Mouse (Mus musculus): Measurements from ENCODE around the gene Aqp11.

The Aqp11 gene

GRCm38 (mm10) chr7:97747787-97748497 lies 9.9 kb upstream of the Aqp11 start:
- DNase-seq (ENCODE audit: low spot score) = peak; percentile 83

- no peak for DNase-seq (ENCODE audit: low spot score)
These were observed 9.2 kb upstream of the Aqp11 start for GRCm38 (mm10) chr7:97747176-97747707.

DNA sequence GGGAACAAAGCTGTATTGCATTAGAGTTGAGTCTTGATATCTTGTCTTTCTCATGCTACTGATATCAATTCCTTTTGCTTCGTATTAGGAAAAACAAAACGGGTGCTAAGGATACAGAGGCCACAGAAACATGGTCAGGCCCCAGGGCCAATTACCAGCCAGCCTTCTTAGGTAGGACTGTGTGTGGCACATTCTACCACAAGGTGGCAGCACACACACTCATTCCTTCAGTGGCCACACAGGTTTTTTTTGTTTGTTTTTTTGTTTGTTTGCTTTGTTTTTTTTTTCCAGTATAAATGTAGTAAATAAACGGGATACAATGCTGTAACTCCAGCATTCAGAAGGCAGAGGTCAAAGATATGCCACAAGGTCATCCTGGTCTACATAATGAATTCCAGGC lies 7.2 kb upstream of the Aqp11 start:
- peak; percentile 74 for DNase-seq (ENCODE audit: low spot score)

- DNase-seq (ENCODE audit: low spot score) = no peak
These were observed 3.7 kb upstream of the Aqp11 start for GRCm38 (mm10) chr7:97741756-97742291.

DNA sequence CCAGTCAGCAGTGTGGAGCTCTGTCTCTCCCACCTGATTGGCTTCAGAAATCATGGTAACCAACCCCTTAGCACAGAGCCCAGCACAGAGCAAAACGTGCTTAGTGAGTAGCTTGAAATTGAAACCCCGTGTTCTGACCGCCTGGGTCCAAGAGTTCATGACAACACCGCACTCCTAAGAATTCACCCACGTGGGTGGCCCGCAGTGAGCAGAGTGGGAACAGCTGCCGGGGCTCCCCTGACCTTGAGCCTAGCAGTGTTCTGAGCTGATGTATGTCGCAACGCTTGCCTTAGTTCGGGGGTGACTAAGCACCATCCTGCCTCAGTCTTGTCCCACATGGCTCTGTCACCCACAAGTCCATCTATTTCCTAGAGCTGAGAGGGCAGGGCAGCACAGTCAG lies 2.9 kb upstream of the Aqp11 start:
- DNase-seq (ENCODE audit: low spot score) = no peak

- DNase-seq (ENCODE audit: low spot score) = no peak
These were observed 842 bp downstream of the Aqp11 start for GRCm38 (mm10) chr7:97737256-97737637.

DNA sequence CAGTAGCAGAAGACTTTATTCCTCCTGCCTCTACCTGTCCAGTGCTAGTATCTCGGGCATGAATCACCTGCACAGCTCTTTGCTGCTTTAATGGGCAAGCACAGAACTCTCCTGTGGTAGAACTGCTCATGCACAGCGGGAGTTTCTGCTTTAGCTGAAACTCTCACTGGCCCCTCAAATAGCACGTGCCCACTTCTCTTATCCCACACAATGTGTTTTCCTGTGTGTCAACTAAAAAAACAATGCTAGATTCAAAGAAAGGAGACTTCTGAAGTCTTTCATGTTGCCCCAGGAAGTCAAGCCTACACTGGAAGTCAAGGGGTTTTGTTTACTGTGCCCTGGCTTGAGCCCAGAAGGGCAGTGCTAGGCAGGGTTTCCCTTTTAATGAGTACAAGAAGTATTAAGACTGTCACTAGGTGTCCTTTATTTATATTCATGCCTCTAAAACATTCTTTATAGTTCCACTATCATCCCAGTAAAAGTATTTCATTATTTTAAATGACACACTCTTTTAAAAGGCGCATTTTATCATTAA lies 2.1 kb downstream of the Aqp11 start:
- DNase-seq (ENCODE audit: low spot score) = no peak

- DNase-seq (ENCODE audit: low spot score) = no peak
These were observed 3.1 kb downstream of the Aqp11 start for GRCm38 (mm10) chr7:97735021-97735420.

DNA sequence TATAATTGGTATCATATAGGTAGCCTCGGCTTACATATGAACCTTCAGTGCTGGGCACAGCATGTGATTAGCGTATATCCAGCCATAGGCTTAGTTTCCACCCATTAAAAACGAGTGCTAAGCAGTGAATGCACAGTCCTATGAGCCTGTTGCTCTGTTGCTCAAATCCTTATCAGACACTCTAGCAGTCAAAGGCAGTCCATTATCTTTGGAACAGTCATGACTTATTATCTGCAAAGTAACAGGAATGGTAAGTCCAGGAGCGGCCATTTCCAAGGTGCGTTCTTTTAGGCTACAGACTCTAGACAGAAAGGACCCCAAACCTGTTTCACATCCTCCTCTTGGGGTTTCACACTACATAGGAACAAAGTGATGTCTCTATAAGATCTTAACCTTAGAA lies 4.5 kb downstream of the Aqp11 start:
- DNase-seq (ENCODE audit: low spot score) = no peak

DNA sequence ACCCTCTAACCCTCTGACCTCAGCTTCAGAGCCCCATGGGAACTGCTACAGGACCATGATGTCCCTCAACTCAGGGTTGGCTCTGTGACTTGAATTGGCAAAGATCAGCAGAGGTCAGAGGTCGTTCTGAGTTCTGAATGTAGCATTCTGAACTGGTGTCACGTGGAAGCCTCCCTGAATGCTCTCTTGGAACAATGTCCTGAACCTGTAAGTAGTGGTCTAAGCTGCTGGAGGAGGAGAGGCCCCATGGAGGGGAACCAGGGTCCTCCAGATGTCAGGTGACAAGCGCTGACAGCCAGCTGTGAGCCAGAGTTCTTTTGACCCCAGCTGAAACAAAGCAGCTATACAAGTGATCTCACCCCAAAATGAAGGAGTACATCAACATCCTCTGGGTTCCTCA lies 7.7 kb downstream of the Aqp11 start:
- no peak for DNase-seq (ENCODE audit: low spot score)

DNA sequence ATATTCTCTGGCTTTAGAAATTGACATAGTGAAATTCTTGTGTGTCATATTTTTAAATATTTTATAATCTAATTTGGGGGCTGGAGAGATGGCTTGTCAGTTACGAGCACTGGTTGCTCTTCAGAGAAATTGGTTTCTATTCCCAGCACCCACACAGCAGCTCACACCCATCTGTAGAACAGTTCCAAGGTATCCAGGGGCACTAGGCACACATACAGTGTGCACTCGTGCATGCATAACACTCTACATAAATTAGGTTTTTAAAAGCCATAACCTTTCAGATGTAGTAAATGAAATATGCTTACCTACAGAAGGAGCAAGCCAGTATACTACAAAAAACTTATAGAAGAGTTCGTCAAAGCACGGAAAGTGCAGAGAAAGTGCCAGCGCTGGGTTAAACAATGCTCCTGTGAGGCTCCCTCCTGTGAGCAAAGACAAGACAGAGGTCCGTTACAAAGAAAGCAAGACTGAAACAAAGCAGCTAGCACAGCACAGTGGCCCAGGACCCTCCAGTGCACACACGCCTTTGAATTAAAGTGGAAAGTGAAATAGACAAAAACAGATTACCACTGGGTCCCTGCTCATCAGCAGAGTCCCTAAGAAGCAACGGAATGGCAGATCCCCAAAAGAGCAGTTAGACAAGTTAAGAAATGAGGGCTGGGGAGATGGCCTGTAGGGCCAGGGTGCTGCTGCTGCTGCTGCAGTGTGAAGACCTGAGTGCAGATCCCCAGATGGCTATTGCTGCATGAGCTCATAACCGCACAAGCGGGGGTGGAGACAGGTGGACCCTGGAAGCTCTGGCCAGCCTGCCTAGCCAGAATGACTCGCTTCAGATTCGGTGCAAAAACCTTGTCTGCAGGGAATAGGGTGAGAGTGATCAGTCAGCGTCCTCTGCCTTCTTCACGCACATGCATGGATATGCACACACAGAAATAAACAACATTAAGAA lies 9.1 kb downstream of the Aqp11 start:
- DNase-seq (ENCODE audit: low spot score) = no peak

DNA sequence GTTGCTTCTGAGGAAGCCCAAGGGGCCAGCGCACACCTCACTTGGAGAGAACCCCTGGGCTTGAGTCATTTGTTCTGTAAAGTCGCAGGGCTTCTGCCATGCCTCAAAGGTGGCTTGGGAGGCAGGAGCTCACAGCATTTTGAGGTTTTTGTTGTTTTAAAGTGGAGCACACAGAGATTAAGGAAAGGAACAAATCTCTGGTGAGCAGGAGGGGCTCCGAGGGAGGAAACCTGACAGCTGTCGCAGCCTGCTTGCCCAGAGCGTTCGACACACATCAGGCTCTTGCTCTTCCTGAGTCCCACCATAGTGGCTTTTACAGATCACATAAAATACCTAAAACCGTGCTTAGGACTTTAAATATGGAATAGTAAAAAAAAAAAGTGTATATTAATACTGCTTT lies 11.3 kb downstream of the Aqp11 start:
- no peak for DNase-seq (ENCODE audit: low spot score)

DNA sequence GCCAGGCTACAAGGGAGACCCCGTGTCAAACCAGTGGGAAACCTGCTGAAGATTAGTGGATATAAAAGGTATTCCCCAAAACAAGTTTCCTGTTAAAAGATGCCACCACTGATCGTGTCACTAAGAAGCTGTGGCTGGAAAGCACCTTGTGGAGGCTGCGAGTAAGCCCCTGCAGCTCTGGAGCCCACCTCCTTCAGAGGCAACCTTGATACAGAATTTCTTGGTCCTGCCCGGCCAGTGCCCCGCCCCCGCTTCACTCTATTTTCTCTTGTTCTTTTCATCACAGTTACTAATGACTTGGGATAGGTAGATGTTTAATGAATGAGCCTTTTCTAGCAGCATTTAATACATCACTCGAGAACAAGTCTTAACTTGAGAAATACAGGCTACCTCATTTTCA lies 12.0 kb downstream of the Aqp11 start:
- no peak for DNase-seq (ENCODE audit: low spot score)

- DNase-seq (ENCODE audit: low spot score) = no peak
These were observed 12.7 kb downstream of the Aqp11 start for GRCm38 (mm10) chr7:97725401-97725800.

- DNase-seq (ENCODE audit: low spot score) = no peak
These were observed 14.2 kb downstream of the Aqp11 start for GRCm38 (mm10) chr7:97723646-97724538.

GRCm38 (mm10) chr7:97722278-97722918 lies 15.7 kb downstream of the Aqp11 start:
- peak; percentile 46 for DNase-seq (ENCODE audit: low spot score)

DNA sequence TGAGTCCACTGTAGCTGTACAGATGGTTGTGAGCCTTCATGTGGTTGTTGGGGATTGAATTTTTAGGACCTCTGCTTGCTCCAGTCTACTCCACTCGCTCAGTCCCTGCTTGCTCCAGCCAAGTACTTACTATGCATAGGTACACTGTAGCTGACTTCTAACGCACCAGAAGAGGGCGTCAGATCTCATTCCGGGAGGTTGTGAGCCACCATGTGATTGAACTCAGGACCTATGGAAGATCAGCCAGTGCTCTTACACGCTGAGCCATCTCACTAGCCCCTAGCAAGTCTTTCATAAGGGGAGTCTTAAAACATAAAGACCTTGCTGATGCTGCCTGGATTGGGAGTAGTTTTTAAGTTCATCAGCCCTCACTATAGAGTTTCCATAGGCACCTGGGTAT lies 18.0 kb downstream of the Aqp11 start:
- DNase-seq (ENCODE audit: low spot score) = no peak

DNA sequence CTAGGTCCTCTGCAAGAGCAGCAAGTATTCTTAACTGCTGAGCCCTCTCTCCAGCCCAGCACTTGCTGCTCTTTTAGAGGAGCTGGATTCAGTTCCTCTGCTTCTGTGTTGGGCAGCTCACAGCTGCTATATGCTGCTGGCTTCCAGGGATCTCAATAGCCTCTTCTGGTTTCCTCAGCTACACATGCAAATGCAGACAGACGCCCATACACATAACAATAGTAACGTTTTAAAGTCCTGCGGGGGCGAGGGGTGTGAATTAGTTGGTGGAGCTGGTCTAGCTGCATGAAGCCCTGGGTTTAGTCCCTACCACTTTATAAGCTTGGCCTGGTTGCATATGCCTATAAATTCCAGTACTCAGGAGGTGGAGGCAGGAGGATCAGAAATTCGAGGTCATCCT lies 19.0 kb downstream of the Aqp11 start:
- DNase-seq (ENCODE audit: low spot score) = no peak

- DNase-seq (ENCODE audit: low spot score) = no peak
These were observed 20.8 kb downstream of the Aqp11 start for GRCm38 (mm10) chr7:97717326-97717725.

DNA sequence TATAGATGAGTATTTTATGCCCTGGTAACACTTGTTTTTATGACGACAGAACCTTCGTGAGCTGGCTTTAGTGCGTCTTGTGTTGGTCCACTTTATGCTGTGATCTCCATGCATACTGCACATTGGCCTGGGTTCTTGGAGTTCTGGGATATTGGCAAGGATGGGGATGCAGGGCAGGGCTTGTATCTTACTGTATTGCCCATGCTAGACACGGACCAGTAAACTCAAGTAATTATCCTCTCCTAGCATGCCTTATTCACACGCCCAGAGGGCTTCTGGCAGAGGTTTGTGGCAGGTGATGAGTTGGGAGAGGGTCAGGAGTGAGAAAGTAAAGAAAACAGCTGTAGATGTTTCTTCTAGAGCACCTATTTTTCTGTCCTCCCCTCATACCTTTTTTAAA lies 23.4 kb downstream of the Aqp11 start:
- no peak for DNase-seq (ENCODE audit: low spot score)

DNA sequence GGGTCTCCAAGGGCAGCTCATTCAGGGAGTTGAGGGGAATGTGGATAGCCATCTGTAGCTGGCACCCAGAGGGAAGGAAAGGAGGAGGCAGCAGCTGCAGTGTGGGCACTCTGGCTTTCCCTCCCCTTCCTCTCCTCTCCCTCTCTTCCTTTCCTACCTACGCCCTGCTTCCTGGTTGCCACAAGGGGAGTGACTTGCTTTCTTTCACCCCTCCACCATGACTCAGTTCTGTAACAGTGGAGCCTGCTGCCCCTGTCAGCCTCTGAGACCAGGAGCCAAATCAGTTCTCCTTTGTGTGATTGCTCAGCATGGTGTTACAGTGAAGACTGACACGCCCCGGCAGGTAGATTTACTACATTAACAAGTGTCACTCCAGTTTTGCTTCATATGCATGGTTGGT lies 28.9 kb downstream of the Aqp11 start:
- peak; percentile 36 for DNase-seq (ENCODE audit: low spot score)

Measured in layer of hippocampus, adult 11-12 months (tissue).